Mouse (Mus musculus): ENCODE measurements at regions not wholly inside any gene's neighbourhood (a gene's known extent, or its start where the extent isn't known, plus 50 kb on each side); places are given as distances from the start of the nearest gene placed in this dataset.

- TF ChIP-seq MAZ (IDR thresholded peaks at IDR 0.05; ENCODE audit: low read depth, low read length) = no peak
- TF ChIP-seq TBP (conservative IDR thresholded peaks at IDR 0.05; ENCODE audit: low read depth, low read length) = no peak
- TF ChIP-seq HCFC1 (IDR thresholded peaks at IDR 0.05; ENCODE audit: low read depth, low read length) = no peak
- no peak for TF ChIP-seq ELF1 (IDR thresholded peaks at IDR 0.05; ENCODE audit: low read depth, low read length)
- TF ChIP-seq JUND (conservative IDR thresholded peaks at IDR 0.05; ENCODE audit: low read depth, low read length) = no peak
- no peak for TF ChIP-seq UBTF (IDR thresholded peaks at IDR 0.05; ENCODE audit: low read depth, low read length)
- no peak for TF ChIP-seq PAX5 (IDR thresholded peaks at IDR 0.05; ENCODE audit: low read length)
- no peak for TF ChIP-seq CHD2 (IDR thresholded peaks at IDR 0.05; ENCODE audit: low read length)
- no peak for TF ChIP-seq USF1 (IDR thresholded peaks at IDR 0.05; ENCODE audit: low read depth, low read length)
- TF ChIP-seq POLR2AphosphoS2 (IDR thresholded peaks at IDR 0.05; ENCODE audit: low read depth, low read length) = no peak
- TF ChIP-seq ZC3H11A (IDR thresholded peaks at IDR 0.05; ENCODE audit: low read depth, low read length) = no peak
- Histone ChIP-seq H3K27me3 (replicated peaks) (no peaks in the 10 kb centered on the region), H3K4me2 (ENCODE audit: insufficient read depth, low read depth, poor library complexity, severe bottlenecking) (no peak overlapping the region), H3K4me1 (ENCODE audit: control insufficient read depth in 1 of 2, insufficient read depth in 2 of 2) (no peaks in the 10 kb centered on the region), H3K4me3 (replicated peaks in 1 of 3; ENCODE audit: low read depth in 2 of 3, low read length in 2 of 3, poor library complexity in 1 of 3) (no peak overlapping the region), H3K36me3 (replicated peaks in 1 of 2; ENCODE audit: control insufficient read depth in 1 of 2, insufficient read depth in 1 of 2, low read length in 1 of 2) (no peaks in the 10 kb centered on the region), H3K9me3 (replicated peaks; ENCODE audit: low read length) (no peaks in the 10 kb centered on the region), H3K79me2 (replicated peaks; ENCODE audit: control insufficient read depth, extremely low read depth, insufficient read depth, poor library complexity, severe bottlenecking) (no peaks in the 10 kb centered on the region), H3K9ac (ENCODE audit: insufficient read depth, low read depth) (no peak overlapping the region), H3K27ac (ENCODE audit: insufficient read depth, low read depth) (no peak overlapping the region)
- dilution Hi-C loops (cut with MboI; ENCODE audit: extremely low pct_ligation_motif_present, extremely low pct_unique_long_range_greater_than_20kb, low sequenced_read_pairs) (no loop called here), in situ Hi-C loops (cut with MboI; ENCODE audit: low pct_ligation_motif_present, low pct_unique_long_range_greater_than_20kb, low sequenced_read_pairs) (no loop called here)
- no peak for DNase-seq (ENCODE audit: extremely low read depth)
These were observed 285.3 kb downstream of the Jrkl start for GRCm38 (mm10) chr9:12960337-12960736.

- H3K27me3 ChIP-seq (replicated peaks) = no peaks in the 10 kb centered on the region
- H3K27ac ChIP-seq (ENCODE audit: insufficient read depth, low read depth) = no peak overlapping the region
- H3K9me3 ChIP-seq (replicated peaks; ENCODE audit: low read length) = no peaks in the 10 kb centered on the region
- TF ChIP-seq IRF4 (IDR thresholded peaks at IDR 0.05; ENCODE audit: low read depth, low read length) (no peak), KAT2A (IDR thresholded peaks at IDR 0.05; ENCODE audit: insufficient replicate concordance, low read length) (no peak)
- dilution Hi-C loops (cut with MboI; ENCODE audit: extremely low pct_ligation_motif_present, extremely low pct_unique_long_range_greater_than_20kb, low sequenced_read_pairs) = no loop called here
- no peak overlapping the region for H3K4me3 ChIP-seq (replicated peaks in 1 of 3; ENCODE audit: low read depth in 2 of 3, low read length in 2 of 3, poor library complexity in 1 of 3)
- no peaks in the 10 kb centered on the region for H3K79me2 ChIP-seq (replicated peaks; ENCODE audit: control insufficient read depth, extremely low read depth, insufficient read depth, poor library complexity, severe bottlenecking)
- H3K4me1 ChIP-seq (ENCODE audit: control insufficient read depth in 1 of 2, insufficient read depth in 2 of 2) = peaks cover 0 to 11% of the 10 kb centered on the region in 2 experiments; a peak in 2 of 4 replicates
- H3K4me2 ChIP-seq (ENCODE audit: insufficient read depth, low read depth, poor library complexity, severe bottlenecking) = no peak overlapping the region
- no peaks in the 10 kb centered on the region for H3K36me3 ChIP-seq (replicated peaks in 1 of 2; ENCODE audit: control insufficient read depth in 1 of 2, insufficient read depth in 1 of 2, low read length in 1 of 2)
- in situ Hi-C loops (cut with MboI; ENCODE audit: low pct_ligation_motif_present, low pct_unique_long_range_greater_than_20kb, low sequenced_read_pairs) = no loop called here
- no peak overlapping the region for H3K9ac ChIP-seq (ENCODE audit: insufficient read depth, low read depth)
- DNase-seq (ENCODE audit: extremely low read depth) = no peak
These were observed 299.5 kb downstream of the Jrkl start for GRCm38 (mm10) chr9:12946088-12946487.

DNA sequence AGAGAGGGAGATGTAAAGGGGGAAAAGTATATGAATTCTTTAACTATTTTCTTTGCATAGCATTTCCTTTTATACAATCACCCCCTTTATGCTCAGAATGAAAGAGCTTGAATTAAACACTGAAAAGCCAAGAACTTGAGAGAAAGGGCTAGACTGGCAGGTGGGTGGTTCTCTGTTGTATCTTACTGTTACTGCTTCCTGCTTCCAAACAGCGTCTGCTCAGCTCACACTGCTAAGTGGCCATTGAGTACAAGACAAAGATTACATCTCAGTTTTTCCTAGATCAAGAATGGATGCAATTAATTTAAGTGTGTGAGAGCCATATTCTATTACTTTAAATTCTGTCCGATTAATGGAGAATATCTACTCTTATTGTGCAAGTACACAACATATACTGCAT is 300.2 kb downstream of the Jrkl start:
- in situ Hi-C loops (cut with MboI; ENCODE audit: low pct_ligation_motif_present, low pct_unique_long_range_greater_than_20kb, low sequenced_read_pairs) = no loop called here
- TF ChIP-seq MAFK (IDR thresholded peaks at IDR 0.05; ENCODE audit: insufficient replicate concordance, low read length) (no peak), TBP (conservative IDR thresholded peaks at IDR 0.05; ENCODE audit: low read depth, low read length) (no peak), CHD1 (IDR thresholded peaks at IDR 0.05; ENCODE audit: low read depth, low read length) (no peak)

More for the DNA sequence above, 300.2 kb downstream of the Jrkl start:
- Histone ChIP-seq H3K9me3 (replicated peaks; ENCODE audit: low read length) (no peaks in the 10 kb centered on the region), H3K36me3 (replicated peaks in 1 of 2; ENCODE audit: control insufficient read depth in 1 of 2, insufficient read depth in 1 of 2, low read length in 1 of 2) (no peaks in the 10 kb centered on the region), H3K27me3 (replicated peaks) (no peaks in the 10 kb centered on the region), H3K79me2 (replicated peaks; ENCODE audit: control insufficient read depth, extremely low read depth, insufficient read depth, poor library complexity, severe bottlenecking) (no peaks in the 10 kb centered on the region), H3K27ac (ENCODE audit: insufficient read depth, low read depth) (no peak overlapping the region), H3K4me3 (replicated peaks in 1 of 3; ENCODE audit: low read depth in 2 of 3, low read length in 2 of 3, poor library complexity in 1 of 3) (no peak overlapping the region), H3K9ac (ENCODE audit: insufficient read depth, low read depth) (no peak overlapping the region), H3K4me1 (ENCODE audit: control insufficient read depth in 1 of 2, insufficient read depth in 2 of 2) (peaks cover 0 to 11% of the 10 kb centered on the region in 2 experiments; a peak in 2 of 4 replicates), H3K4me2 (ENCODE audit: insufficient read depth, low read depth, poor library complexity, severe bottlenecking) (no peak overlapping the region)
- dilution Hi-C loops (cut with MboI; ENCODE audit: extremely low pct_ligation_motif_present, extremely low pct_unique_long_range_greater_than_20kb, low sequenced_read_pairs) = no loop called here
- DNase-seq (ENCODE audit: extremely low read depth) = no peak
